Mouse (Mus musculus): ENCODE measurements around the gene Rin2.
"Not testable (repeated sequence)": the region's sequence is repeated elsewhere in the genome, so short reads cannot be mapped to it uniquely, and the experiment has no call there.

The Rin2 gene

DNA sequence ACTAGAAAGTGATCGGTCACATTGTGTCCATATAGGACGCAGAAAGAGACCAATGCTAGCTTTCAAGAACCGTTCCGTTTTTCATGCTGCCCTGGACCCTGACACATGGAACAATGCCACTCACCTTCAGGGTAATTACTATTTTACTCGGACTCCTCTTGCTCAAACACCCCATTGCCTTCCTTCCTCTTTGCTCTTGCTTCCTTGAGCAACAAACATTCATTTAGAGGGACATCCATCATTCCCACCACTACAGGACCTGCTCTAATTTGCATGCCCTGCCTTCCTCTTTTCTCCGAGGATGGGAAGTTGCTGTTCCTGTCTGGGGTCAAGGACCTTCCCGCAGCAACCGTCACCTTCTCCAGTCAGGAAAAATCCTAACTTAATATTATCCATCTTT lies 9.9 kb downstream of the Rin2 start:
- no peak for DNase-seq

DNA sequence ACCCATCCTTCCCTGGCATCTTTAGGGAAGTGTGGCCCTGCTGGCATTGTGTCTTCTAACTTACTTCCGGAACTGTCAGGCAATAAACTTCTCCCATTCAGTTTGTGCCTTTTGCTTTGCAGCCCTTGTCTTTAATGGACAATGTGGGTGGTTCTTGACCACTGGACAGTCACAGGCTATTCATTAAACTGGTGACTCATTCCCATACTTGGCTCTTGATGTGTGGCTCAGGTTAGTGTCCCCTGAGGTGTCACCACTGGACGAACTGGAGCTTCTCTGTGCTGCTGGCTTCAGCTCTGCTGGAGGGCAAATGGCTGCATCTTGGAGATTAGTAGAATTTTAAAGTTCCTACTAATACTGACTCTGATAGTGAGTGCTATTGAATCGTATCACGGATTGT lies 11.0 kb downstream of the Rin2 start:
- DNase-seq, result no peak

DNA sequence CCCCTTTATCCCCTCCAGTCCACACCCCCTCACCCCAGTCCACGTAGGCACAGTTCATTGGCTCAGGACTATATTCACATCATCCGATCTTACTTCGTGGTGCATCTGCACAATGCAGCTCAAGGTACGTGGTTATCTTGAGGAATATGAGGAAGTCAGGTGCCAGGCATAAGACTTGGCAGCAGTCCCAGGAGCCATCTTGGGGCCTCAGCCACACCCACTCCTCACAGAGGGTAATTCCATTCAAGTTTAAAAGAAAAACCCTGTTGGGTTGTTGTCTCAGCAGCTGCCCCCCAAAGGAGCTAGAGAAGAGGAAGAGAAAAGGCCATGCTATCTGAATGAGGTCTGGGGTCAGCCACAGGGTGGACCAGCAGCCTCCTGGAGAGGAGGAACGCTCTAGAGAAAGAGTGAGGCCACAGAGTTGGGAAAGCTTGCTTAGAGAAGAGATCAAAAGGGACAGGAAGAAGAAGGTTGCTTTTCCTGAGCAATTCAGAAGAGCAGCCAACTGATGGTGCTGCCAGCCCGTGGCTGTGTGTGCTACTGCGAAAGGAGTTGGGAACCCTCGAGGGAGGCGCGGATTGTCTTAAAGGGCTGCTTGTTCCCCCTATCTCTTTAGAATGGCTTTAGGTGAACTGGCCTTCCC lies 16.5 kb downstream of the Rin2 start:
- no peak for DNase-seq

DNA sequence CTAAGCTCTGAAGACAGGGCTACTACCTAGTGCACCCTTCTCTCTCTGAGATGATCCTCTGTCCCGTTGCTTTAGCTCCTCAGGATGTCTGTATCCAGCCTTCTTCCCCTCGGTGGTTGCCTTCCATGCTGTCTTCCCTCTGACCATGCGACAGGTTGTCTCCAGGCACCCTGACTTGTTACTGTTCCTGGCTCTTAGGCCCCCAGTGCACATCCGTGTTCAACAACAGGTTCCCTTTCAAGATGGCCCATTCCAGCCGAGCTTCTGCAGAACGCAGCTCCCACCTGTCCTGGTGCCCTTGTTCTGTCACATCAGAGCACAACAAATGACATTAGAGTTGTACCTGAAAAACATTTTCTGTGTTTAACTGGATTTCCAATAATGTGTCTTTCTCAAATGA lies 22.1 kb downstream of the Rin2 start:
- no peak for DNase-seq

DNA sequence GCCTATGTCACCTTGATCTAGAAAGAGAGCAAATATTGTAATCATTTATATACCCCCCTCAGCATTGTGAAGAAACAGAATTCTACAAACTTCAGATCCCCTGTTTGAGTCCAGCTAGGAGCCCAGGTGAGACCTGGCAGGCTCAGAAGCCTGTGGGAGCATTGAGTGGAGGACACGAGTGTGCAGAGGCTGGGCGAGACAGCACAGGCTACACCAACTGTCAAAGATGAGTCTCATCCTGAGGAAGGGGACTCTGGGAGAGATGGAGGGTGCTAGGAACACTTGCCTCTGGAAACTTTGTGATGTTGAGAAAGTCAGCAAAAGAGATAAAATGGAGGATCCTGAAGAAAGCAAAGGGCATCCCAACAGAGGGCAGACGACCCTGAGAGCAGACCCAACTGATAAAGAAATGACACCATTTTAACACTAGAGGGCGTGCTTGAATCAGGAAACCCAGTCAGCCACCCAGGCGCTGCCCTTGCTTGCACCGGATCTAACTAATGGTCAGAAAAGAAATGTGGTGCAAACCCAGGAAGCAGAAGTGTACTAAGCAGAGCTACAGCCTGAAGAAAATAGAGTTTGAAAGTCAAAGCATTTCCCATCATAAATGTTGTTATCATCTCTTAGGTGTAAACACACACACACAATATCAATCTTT lies 24.5 kb downstream of the Rin2 start:
- DNase-seq, result no peak

DNA sequence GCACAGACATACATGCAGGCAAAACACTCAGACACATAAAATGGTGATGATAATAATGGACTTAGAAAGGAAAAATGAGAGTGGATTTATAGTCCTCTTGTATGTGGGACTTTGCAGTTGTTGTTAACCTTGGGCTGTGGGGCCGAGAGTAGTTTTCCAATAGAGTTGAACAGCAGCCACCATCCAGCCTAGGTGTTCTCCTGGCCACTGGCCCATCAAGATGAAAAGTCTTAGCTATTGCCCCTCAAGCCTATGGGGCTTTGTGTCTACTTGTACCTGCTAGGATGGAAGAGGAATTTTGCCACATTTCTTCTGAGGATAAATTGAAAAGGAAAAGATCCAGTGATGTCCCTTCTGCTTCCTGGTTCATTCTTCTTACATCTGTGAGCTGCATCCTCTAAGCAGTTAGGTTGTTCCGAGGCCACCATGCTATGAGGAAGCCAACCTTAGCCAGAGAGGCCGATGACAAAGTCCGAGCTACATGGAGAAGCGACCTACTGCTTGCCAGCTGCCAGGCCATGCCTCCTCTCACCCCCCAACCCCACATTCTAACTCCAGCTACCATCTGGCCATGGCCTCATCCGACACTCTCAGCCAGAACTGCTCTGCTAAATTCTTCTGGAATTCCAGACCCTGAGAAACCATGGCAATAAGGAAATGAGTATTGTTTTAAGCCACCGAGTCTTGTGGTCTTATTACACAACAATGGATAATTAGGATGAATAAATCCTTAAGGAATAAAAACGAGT lies 25.4 kb downstream of the Rin2 start:
- DNase-seq, result no peak

DNA sequence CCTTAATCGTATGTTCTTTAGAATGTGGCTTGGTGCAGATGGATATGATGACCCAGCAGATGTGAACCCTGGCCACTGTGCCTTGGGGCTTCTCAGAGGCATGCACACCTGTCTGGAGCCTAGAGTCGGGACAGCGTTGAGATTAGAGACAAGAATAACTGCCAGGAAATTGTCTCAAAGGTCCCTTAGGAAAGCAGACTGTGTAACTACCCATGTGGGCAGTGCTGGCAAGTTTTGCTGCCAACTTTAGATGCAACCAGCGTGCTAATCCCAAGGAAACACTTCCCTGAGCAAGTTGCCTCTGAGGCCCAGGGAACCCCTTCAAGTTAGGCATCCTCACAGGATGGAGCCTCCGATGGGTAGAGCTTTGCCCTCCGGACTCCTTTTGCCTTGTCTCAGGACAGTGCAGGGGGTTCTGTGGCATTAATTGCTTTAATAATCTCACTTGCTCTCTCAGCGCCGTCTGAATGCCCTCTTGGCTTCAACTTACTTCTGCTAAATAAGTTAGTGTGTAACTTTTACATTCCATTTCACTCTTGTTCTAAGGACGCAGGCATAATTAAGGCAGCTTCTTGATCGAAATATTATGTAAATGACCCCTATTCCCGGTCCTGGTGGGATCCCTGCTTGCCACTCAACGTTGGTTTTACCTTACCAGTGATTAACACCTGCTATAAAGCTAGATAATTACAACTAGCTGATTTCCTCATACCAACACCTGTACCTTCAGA lies 26.8 kb downstream of the Rin2 start:
- DNase-seq, result no peak

DNA sequence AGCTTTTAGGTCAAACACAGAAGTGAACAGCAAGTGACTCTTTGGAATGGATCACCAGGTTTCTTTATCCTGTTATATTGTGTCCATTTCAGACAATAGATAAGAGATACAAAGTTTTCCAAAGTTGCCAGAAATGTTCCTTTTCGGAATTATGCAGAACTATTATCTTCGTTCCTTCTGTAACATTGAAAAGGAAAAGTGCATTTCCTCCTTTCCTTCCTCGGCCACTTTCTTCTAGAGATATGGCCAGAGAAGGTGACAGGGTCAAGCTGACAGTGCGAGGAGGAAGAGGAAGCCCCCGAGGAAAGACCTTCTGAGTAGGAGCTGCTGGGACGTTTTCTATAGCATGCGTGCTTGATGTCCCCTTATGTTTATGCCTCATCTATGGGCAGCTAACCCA lies 29.7 kb downstream of the Rin2 start:
- no peak for DNase-seq

DNA sequence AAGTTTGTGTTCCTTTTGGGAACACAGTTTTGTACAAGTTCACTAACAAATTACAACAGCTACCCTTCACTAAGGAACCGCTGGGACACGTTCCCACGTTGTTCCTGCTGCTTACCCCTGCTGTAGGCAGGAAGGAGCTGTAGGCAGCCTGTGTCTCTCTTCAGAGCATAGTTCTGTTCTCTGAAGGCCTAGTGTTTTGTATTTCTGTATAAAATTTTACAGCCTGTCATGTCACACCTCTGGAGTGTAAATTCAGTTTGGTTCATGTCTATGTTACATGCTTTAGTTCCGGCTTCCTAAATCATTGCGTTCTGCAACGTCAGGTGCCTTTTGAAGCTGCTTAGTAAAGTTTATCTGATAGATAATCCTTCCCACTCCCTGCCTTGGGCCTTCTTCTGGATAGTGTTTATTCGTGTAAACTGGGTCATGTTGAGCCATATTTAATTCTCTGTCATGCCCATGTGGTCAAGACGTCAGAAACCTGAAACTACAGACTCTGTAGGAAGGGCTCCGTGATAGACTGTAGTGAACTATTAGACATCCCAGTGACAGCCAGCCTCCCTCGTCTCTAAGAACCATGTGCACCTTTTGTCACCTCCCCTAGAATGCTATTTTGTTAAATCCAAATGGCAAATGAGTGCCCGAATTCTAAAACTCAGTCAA lies 34.8 kb downstream of the Rin2 start:
- no peak for DNase-seq

DNA sequence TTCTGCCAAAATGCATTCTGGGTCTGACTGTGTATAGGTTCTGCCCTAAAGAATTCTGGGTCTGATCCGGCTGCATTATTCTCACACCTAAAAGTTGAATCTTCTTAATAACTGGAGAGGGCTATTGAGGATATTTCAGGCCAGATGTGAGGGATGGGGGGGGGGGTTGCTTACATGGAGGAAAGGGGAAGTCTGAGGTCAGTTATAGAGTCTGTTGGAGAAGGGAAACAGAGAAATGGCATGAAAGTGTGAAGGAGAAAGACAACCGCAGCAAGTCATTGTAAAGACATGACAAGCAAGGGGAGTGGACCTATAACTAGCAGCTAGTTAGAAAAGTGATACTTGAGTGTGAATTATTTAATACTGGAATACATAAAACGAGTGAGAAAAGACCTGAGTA lies 36.5 kb downstream of the Rin2 start:
- no peak for DNase-seq

DNA sequence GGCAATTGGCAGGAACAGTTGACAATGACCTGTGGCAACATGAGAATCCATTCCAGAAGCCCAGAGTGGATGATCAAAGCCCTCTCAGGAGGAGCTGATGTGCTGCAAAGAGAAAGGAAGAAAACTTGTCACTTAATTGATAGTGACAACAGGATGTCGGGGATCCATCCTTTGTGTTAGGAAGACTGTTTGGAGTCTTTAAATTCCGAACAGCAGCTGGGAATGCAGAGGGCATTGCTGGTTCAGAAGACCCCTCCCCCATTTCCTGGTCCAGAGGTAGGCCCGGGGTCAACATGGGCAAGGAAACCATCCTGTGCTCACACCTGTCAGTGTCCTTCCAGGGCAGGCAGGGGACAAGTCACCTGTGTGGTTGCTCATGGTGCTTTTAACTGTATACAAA lies 37.0 kb downstream of the Rin2 start:
- no peak for DNase-seq

DNA sequence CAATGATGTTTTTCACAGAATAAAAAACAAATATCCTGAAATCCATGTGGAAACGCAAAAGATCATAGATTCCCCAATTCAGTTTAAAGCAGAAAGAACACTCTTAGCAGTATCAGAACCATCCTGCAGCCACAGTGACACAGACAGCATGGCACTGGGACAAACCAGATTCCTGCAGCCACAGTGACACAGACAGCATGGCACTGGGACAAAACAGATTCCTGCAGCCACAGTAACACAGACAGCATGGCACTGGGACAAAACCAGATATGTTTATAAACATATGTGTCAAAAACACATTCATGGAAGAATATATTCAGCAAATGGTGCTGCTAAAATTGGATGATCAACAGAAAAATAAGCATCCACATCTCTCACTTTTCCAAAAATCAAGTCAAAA lies 42.5 kb downstream of the Rin2 start:
- no peak for DNase-seq

DNA sequence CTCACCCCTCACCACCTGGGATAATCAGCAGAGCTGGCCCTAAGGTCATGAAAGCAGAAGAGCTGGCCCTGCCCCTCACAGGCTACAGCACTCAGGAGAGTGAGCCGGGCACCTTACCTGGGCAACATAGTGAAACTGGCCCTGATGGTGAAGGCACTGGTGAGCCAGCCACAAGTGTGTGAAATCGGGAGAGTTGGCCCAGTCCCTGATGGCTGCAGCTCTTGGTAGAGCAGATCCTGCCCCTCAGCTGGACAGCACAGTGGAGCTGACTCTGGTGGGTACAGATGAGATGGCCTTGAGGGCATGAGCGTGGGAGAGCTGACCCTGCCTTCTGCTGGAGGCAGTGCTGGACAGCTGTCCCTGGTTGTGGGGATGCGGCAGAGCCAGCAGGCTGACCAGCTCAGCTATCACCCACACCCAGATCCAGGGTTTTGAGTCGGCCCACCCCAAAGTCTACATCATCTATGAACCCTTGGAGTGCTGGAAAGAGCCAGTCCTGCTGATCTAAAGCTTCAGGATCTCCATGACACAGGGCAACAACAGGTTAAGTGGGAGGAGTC lies 43.7 kb downstream of the Rin2 start:
- DNase-seq, result no peak

DNA sequence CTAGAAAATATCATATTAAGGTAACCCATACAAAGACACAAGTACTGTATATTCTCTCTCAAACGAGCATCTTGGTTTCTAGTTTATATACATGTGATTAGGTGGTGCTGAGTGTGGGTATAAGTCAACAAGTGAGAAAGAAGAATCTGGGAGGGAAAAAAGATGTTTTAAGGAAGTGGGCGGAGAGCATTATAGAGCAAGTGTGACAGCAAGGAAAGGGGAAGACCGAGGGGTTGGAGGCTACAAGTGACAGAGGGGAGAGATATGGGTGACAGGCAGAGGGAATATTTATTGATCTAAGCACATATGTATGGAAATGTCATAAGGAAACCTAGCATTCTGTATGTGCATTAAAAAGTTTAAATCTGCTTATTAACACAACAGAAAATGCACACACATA lies 45.1 kb downstream of the Rin2 start:
- DNase-seq, result no peak

DNA sequence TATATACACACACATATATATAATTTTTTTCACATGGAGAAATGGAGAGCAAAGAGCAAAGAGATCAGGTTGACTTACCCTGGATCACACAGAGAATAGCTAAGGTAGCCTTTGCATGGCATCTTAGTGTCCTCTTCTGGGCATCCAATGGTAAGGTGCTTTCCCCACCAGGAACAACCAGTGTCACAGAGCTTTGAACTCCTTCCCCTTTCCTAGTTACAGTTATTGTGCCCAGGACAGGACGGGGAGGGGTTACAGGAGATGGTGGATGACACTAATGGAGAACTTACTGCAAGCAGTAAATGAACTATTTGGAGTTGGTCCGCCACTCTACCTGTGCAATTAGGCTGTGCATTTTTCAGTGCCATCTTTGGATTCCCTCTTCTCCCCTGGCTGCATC lies 45.7 kb downstream of the Rin2 start:
- DNase-seq, result no peak

DNA sequence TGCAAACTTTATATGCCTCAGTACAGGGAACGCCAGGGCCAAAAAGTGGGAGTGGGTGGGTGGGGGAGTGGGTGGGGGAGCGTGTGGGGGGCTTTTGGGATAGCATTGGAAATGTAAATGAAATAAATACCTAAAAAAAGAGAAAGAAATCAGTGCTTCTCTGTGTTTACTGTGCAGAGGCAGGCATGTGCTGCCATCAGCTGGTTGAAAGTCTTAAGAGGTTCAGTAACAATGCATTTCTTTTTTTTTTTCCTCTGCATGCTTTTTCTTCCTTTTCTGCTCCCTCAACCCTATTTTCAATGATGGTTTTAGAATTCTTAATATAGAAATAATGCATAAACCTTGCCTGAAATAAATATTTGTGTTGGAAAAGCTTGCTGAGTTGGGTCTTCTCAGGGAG lies 47.3 kb downstream of the Rin2 start:
- not testable (repeated sequence) for DNase-seq

DNA sequence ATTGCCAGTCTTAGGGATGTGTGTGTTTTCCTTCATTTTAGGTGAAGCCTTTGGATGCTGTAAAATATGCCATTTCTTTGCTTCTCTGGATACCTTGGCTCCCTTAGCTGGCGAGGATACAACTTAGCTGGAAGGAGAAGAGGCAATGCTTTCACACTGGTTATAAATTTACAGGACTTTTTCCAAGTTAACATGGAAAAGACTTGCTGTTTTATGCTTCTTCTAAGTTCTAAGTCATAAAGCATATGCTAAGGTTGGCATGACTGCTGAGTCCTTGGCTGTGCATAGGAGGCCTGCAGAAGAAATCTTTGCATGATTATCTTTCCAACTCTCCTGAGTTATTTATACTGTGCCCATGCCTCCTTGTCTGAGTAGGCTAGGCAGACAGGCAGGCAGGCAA lies 49.3 kb downstream of the Rin2 start:
- DNase-seq, result no peak

DNA sequence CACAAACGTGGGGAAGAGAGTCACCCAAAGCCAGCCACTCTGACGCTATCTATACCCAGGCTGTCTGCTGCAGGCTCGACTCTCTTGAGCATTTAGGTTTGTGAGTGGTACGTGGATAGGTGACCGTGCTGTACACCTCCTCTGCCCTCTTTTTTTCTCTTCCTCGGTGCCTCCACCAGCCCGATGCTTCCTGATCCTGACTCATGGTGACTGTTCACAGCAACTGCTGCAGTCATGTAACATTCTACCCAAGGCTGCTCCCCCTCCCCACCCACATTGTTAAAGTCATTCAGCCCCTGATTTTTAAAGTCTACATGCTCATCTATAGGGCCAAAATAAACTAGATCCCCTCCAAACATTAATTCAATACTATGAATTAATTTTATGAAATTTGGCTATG lies 54.4 kb downstream of the Rin2 start:
- DNase-seq, result no peak

DNA sequence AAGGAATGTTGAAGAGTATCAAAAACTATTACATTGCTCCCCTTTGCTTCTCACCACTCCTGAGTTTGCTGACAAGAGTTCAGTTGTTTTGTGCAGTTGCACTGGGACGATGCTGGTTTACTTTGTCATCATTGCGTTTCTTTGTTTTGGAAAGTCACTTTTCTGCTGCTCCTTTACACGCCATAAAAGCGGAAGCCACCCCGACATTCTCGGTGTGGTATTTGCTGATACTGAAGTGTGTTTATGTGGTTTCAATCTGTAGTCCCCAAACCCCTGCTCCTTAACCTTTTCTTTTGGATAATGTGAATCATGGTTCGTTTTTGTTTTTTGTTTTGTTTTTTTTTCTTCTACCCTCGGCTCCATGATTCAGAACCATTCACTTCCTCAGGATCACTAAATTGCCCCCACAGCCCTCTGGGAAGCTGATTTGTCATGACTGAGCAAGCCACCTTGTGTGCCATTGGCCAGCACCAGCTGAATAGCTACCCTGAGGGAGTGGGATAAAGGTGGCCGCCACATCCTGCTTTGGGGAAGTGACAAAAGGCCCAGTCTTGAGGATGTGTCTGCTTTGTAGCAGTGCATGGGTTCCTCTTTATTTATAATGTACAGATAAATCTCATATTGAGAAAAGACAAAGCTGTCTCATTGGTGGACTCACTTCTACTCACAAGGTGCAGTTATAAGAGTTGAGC lies 55.3 kb downstream of the Rin2 start:
- no peak for DNase-seq

DNA sequence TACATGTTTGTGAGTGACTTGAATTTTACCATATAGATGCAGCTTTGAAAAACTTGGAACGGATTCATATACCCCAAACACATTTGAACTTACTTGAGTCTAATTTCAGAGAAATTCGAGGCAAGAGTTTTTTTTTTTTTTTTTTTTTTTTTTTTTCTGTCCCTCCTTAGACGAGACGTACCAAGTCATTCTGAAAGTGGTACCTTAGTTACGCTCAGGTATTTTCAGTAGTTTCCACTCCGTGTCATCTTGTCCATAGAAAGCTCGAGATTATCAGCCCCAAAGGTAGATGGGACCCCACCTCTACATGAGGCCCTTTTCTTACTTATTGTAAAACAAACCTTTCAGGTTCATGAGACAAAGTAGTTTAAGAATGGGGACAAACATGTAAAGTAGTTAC lies 55.9 kb downstream of the Rin2 start:
- no peak for DNase-seq

DNA sequence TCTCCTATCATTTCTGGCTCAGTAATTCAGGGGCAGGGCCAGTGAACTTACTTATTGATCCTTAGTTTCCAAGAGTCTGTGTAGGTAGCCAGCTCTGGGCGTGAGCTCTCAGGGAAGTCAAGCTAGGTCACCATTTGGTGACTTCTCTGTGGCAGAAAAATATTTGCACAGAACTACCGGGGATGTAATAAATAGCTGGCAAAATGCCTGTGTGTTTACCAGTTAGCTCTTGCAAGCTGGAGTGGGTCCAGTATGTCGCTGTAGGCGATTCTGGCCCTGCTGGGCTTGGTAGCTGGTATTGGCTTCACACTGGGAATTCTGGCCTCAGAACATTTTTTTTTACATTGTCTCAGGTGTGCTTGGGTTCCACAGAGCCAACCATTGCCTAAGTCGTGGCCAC lies 60.1 kb downstream of the Rin2 start:
- no peak for DNase-seq

DNA sequence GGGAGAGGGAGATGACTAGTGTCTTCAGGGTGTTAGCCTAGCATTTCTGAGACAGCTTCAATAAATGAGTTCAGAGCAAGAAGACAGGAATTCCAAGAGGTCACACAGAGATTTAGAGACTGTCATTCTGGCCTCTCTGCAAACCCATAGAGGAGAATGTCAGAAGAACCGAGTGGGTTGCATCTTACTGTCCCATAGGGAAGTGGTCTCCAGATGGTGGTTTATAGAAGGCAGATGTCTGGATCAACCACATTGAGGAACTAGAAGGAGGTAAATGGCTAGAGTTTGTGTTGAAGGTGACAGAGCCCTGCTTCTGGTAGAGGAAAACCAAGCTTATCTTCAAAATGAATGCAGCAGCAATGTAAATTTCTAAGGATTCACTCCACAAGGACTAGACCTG lies 61.5 kb downstream of the Rin2 start:
- no peak for DNase-seq

All from spleen, adult 18-20 months (tissue).